Mouse (Mus musculus): Measurements from ENCODE around the gene Sumf2.

DNA sequence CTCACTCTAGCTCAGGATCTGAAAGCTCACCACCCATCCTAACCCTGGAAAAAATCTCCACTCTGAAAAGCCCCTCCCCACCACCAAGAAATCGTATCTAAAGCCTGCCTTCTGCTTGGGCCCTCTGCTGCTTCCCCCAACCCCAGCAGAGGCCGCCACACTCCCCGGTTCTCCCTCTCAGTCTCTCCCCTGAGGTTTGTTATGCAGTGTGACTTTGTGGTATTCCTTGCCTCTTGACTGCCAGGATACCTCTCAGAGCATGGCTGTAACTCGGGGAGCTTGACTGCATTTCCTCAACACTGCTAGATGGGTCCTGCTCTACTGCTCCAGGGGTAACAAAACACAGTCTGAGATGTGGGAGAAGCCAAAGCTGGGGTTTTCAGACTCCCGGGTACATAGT lies 8.4 kb downstream of the Sumf2 start:
- TF ChIP-seq USF1 (IDR thresholded peaks at IDR 0.05; ENCODE audit: low read depth) (no peak), CTCF (IDR thresholded peaks at IDR 0.05; ENCODE audit: control insufficient read depth, insufficient read depth, insufficient read length) (no peak), MYOD1 (IDR thresholded peaks at IDR 0.05; ENCODE audit: control insufficient read depth, insufficient read length, low read depth) (no peak), MAX (IDR thresholded peaks at IDR 0.05) (no peak)
